Comparison of ENCODE assay signal across 20 mouse cellular contexts in the genomic region with DNA sequence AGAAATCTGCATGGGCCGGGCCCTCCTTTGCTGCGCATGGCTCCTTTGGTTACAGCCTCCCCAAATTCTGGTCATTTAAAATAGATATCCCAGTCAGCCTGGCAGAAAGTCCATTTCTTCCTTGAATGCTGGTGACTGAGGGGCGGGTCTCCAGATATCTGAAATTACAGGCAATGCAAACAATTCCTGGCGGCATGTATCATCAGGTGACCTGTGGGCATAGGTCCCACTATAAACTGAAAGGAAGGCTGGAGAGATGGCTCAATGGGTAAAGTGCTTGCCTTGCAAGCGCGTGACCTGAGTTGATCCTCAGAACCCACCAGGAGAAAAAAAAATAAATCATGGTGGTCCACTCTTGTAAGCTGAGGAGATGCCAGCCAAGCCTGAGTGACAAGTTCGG.
"Had no signal": no experiment of that assay in that cellular context is flagged by ENCODE, and none has a peak within 500 bp of the region (broad histone marks: within the 10 kb centered on the region; RNA-seq: fewer than 3 reads in every experiment).

No protein-coding gene starts in this region.

- H3K4me1 ChIP-seq: limb, embryonic 13.5 days; midbrain, embryonic 13.5 days; neural tube, embryonic 13.5 days had no signal

- ATAC-seq: liver, postnatal 0 days; lung, postnatal 0 days; midbrain, embryonic 13.5 days; midbrain, embryonic 16.5 days had no signal

- H3K27me3 ChIP-seq: limb, embryonic 13.5 days; neural tube, embryonic 13.5 days had no signal

- H3K36me3 ChIP-seq: limb, embryonic 10.5 days; limb, embryonic 13.5 days; midbrain, embryonic 10.5 days; midbrain, embryonic 13.5 days; neural tube, embryonic 13.5 days had no signal

- H3K27ac ChIP-seq: limb, embryonic 10.5 days; limb, embryonic 13.5 days; liver, embryonic 14.5 days; midbrain, embryonic 10.5 days; midbrain, embryonic 13.5 days; neural tube, embryonic 13.5 days had no signal

- H3K4me3 ChIP-seq: limb, embryonic 10.5 days; limb, embryonic 13.5 days; megakaryocyte, embryonic 14.5 days; midbrain, embryonic 10.5 days; midbrain, embryonic 13.5 days; myocyte; neural tube, embryonic 13.5 days had no signal

- H3K4me2 ChIP-seq: limb, embryonic 13.5 days; liver, embryonic 11.5 days; lung, embryonic 14.5 days; midbrain, embryonic 13.5 days; neural tube, embryonic 13.5 days had no signal

- DNase-seq: kidney, adult 18-20 months; kidney, adult 9 months; kidney, postnatal 14 days; kidney, postnatal 4 days; liver, postnatal 0 days; lung, embryonic 14.5 days; retina, postnatal 1 day; right cerebral cortex, postnatal 25 days; thymus, postnatal 25 days had no signal

- H3K9ac ChIP-seq: limb, embryonic 13.5 days; liver, embryonic 14.5 days; liver, postnatal 0 days; lung, embryonic 14.5 days; midbrain, embryonic 13.5 days; neural tube, embryonic 13.5 days had no signal

- H3K9me3 ChIP-seq: limb, embryonic 10.5 days; limb, embryonic 13.5 days; megakaryocyte, embryonic 14.5 days; midbrain, embryonic 10.5 days; midbrain, embryonic 13.5 days; neural tube, embryonic 13.5 days had no signal
